Mouse (Mus musculus) kidney, embryonic 16.5 days (tissue): Measurements from ENCODE around the gene Fam228b. TPM values are rescaled to one million over a fixed set of nuclear protein-coding genes. Genes with fewer than 3 reads are reported as not detected.
A peak's percentile ranks its signal among the peaks of the same experiment; 100 is the strongest.

Experiments
- ATAC-seq: fragments of 200-750 bp; cut with Nextera tagmentation; 2 replicates; pipeline ENCODE4 v1.8.0; 2017; ENCODE audit warnings: moderate TSS enrichment; ENCODE audit not compliant: low FRiP score, low TSS enrichment
- H3K27ac ChIP-seq: fragments of 300-500 bp; sonication (generic); 2 replicates; pipeline ENCODE4 v1.5.1; 2014; ENCODE audit warnings: low read length
- H3K27me3 ChIP-seq: fragments of 300-500 bp; sonication (generic); 2 replicates; pipeline ENCODE4 v1.6.1; 2014; ENCODE audit warnings: low read length, control low read depth, mixed read lengths; ENCODE audit not compliant: insufficient read depth
- H3K36me3 ChIP-seq: fragments of 300-500 bp; sonication (generic); 2 replicates; pipeline ENCODE4 v1.6.1; 2014; ENCODE audit warnings: low read length, control low read depth, mixed read lengths; ENCODE audit not compliant: insufficient read depth
- H3K4me1 ChIP-seq: fragments of 300-500 bp; sonication (generic); 2 replicates; pipeline ENCODE4 v1.6.1; 2014; ENCODE audit warnings: low read length, control low read depth, mixed read lengths; ENCODE audit not compliant: insufficient read depth
- H3K4me2 ChIP-seq: fragments of 300-500 bp; sonication (generic); replicated peaks from 2 replicates; pipeline ENCODE4 v1.6.1; 2014; ENCODE audit warnings: low read depth, low read length
- H3K4me3 ChIP-seq: fragments of 300-500 bp; sonication (generic); 2 replicates; pipeline ENCODE4 v1.5.1; 2014; ENCODE audit warnings: mild to moderate bottlenecking, low read length
- H3K9ac ChIP-seq: fragments of 300-500 bp; sonication (generic); replicated peaks from 2 replicates; pipeline ENCODE4 v1.6.1; 2014; ENCODE audit warnings: low read length
- H3K9me3 ChIP-seq: fragments of 300-500 bp; sonication (generic); 2 replicates; pipeline ENCODE4 v1.6.1; 2016; ENCODE audit warnings: low read length, control low read depth
- WGBS: fragments of 180-500 bp; shearing (Covaris S2); extraction: QIAGEN DNeasy Blood & Tissue Kit; methylation state at CpG from one replicate; pipeline ENCODE4 v1.1.7; 2014; 5-methylcytosine and 5-hydroxymethylcytosine counted together
- polyA plus RNA-seq: library from polyadenylated mRNA; unstranded; fragments of >200 nt; fragmentation: Nextera tagmentation; extraction: Ambion mirVana; gene quantifications from 2 replicates; pipeline ENCODE4 v1.2.1, GENCODE M21; 2015

Gene Fam228b
- polyA plus RNA-seq, 1 experiment from 2014 or later: 1.9 TPM

DNA sequence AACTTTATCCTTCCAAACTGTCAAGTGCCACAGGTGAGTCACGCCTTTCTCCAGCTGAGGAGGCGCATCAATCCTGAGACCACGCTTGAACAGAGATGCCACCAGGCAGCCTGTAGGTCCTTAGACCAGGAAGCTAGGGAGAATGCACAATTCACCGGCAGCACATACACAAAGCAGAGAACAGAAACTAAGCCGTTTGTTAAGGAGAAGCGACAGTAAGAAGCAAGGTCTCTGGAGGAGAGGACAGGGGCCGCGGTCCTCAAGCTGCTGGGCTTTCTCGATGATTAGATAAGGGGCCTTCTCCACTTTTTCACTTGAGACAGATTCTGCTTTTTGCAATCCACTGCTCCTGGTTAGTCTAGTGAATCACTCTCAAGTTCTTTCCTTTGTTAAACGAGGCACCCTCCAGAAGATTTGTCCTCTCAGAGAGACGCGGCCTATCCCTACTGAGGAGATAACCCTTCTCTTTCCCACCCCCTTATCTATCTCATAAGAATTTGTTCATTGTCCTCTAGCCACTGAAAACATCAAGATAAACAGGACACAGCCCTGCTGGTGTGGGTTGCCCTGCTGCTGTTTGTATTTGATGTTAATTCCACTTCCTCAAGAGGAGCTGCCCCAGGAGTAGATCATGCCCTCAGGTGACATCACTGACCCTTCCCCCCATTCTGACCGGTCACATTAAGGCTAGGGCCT, 49.9 kb downstream of the Fam228b start:
- ATAC-seq: no peak

DNA sequence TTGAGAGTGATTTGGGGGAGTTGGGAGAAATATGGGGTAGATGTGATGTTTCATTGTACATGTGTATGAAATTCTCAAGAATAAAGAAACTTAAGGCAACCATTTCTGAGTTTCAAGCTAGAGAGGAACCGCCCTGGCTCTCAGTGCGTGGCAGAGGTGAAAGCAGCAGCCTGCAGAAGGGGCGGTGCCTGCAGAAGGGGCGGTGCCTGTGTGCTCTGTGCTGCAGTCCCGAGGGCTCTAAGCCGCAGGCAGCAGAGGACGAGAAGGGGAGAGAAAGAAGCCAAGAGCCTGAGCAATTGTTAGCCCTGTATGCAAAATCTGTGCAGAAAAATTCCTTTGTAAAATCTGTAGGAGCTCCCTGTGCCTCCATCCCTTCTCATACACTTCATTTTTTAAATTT, 51.6 kb downstream of the Fam228b start:
- Histone ChIP-seq H3K4me3 (no peak overlapping the region), H3K4me2 (peak overlapping the region; percentile 24; the same call in 1 of the 2 replicates), H3K36me3 (peaks cover 6% of the 10 kb centered on the region), H3K9me3 (no peaks in the 10 kb centered on the region), H3K9ac (no peak overlapping the region), H3K4me1 (peaks cover 3% of the 10 kb centered on the region; the same call in 1 of the 2 replicates), H3K27me3 (no peaks in the 10 kb centered on the region), H3K27ac (no peak overlapping the region)
- 0% methylated on average over 7 of the region's 7 CpGs for WGBS
- ATAC-seq: peak; percentile 95

More for the DNA sequence above, 49.9 kb downstream of the Fam228b start:
- Histone ChIP-seq H3K9ac (no peak overlapping the region), H3K27ac (no peak overlapping the region), H3K27me3 (no peaks in the 10 kb centered on the region), H3K4me3 (no peak overlapping the region), H3K36me3 (no peaks in the 10 kb centered on the region), H3K9me3 (no peaks in the 10 kb centered on the region), H3K4me1 (peaks cover 3% of the 10 kb centered on the region; the same call in 1 of the 2 replicates), H3K4me2 (no peak overlapping the region)
- 72% methylated on average over 13 of the region's 13 CpGs for WGBS

DNA sequence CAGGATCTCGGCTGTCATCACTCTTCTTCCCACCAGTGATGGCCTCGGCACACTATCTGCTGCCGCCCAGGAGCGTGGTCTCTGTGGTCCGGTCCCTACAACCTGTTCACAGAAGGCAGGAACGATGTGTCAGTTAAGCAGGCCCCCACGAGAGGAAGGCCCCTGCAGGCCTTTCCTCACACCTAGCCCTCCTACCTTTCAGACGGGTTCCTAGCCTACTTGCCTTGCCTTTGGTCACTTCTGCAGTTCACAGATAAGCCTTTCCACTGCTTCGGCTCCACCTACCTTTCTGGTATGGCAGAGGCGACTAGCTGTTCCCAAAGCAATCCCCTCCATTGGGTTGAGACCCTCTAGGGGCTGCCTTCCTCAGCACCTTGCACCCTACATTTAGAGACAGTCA, 53.5 kb downstream of the Fam228b start:
- ATAC-seq: no peak
- no peak overlapping the region for H3K27ac ChIP-seq
- 87% methylated on average over 10 of the region's 10 CpGs for WGBS

DNA sequence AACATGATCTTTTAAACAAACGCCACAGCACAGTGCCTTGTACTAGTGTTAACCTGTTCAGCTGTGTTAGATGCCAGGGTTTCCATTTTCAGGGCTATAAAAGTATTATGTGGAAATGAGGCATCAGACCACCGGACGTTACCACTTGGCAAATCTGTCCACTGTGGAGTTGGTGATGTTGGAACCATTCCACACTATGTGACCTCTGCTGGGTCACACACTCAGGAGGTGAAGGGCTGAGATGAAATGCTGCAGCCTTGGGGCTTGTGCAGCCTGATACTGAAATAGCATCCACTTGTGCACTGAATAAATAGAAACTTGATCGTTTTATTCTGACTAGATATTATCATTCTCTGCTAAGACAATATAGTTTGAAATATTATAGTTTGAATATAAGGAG, 55.7 kb downstream of the Fam228b start:
- no peaks in the 10 kb centered on the region for H3K27me3 ChIP-seq
- H3K4me3 ChIP-seq: no peak overlapping the region
- no peaks in the 10 kb centered on the region for H3K9me3 ChIP-seq
- peaks cover 3% of the 10 kb centered on the region; the same call in 1 of the 2 replicates for H3K4me1 ChIP-seq
- no peak overlapping the region for H3K27ac ChIP-seq
- no peak overlapping the region for H3K9ac ChIP-seq
- H3K4me2 ChIP-seq: no peak overlapping the region
- peaks cover 23% of the 10 kb centered on the region for H3K36me3 ChIP-seq
- ATAC-seq: no peak
- WGBS: 44% methylated on average over 4 of the region's 4 CpGs

More for the DNA sequence above, 53.5 kb downstream of the Fam228b start:
- Histone ChIP-seq H3K36me3 (peaks cover 12% of the 10 kb centered on the region), H3K9ac (no peak overlapping the region), H3K4me1 (peaks cover 3% of the 10 kb centered on the region; the same call in 1 of the 2 replicates), H3K4me2 (no peak overlapping the region), H3K27me3 (no peaks in the 10 kb centered on the region), H3K4me3 (no peak overlapping the region), H3K9me3 (no peaks in the 10 kb centered on the region)

DNA sequence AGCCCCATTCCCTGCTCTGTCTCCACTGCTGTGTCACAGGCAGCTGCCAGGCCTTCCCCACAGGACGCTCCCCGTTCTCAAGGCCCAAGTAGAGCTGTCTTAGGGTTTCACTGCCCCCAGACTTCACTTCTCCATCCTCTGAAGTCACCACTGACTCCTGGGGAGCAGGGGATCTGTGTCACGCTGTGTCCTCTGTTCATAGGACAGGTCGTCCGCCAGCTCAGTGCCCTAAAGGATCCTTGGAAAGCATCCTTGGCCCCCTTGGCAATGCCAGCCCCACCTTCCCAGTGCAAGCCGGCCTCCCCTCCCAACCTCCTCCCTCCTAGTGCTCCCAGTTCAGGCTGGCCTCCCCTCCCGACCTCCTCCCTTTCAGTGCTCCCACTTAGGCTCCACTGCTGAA, 59.1 kb downstream of the Fam228b start:
- peaks cover 44% of the 10 kb centered on the region for H3K36me3 ChIP-seq
- no peaks in the 10 kb centered on the region for H3K4me1 ChIP-seq
- H3K4me2 ChIP-seq: no peak overlapping the region
- H3K9me3 ChIP-seq: no peaks in the 10 kb centered on the region
- ATAC-seq: no peak
- H3K9ac ChIP-seq: no peak overlapping the region
- H3K27me3 ChIP-seq: no peaks in the 10 kb centered on the region
- no peak overlapping the region for H3K4me3 ChIP-seq
- H3K27ac ChIP-seq: no peak overlapping the region
- 87% methylated on average over 7 of the region's 7 CpGs for WGBS

DNA sequence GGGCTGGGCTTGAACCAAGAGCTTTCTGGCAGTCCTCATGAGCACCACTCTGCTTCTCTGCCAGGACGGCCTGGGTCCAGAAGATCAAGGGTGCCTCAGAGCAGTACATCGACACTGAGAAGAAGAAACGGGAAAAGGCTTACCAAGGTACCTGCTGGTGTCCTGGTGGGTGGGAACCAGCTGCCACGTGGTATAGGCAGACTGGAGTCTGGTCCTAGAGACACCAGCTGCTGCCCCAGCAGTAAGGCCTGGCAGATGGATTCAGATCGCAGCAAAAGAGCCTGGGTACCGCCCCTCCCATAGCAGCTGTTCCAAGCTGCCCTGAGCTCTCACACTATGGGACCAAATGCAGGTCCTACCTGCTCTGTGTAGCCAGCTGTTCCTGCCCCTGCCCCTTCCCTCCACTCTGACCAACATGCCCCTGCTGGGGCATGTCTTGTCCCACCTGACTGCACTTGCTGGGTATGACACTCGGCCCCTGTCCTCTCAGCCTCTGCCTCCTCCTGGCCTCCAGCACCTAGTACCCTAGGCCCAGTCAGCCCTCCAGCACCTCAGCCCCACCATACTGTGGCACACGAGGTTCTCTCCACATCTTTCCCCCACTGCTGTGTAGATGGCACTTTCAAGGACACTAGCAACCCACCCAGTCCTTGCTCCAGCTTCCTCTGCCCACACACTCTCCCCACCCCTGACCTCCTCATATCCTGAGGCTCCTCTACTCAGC, 60.0 kb downstream of the Fam228b start:
- no peaks in the 10 kb centered on the region for H3K27me3 ChIP-seq
- H3K9me3 ChIP-seq: no peaks in the 10 kb centered on the region
- no peak overlapping the region for H3K4me3 ChIP-seq
- H3K36me3 ChIP-seq: peaks cover 44% of the 10 kb centered on the region
- H3K27ac ChIP-seq: no peak overlapping the region
- 79% methylated on average over 8 of the region's 8 CpGs for WGBS
- H3K4me2 ChIP-seq: no peak overlapping the region
- no peaks in the 10 kb centered on the region for H3K4me1 ChIP-seq
- ATAC-seq: peak; percentile 15; the same call in 1 of the 2 replicates
- H3K9ac ChIP-seq: no peak overlapping the region

DNA sequence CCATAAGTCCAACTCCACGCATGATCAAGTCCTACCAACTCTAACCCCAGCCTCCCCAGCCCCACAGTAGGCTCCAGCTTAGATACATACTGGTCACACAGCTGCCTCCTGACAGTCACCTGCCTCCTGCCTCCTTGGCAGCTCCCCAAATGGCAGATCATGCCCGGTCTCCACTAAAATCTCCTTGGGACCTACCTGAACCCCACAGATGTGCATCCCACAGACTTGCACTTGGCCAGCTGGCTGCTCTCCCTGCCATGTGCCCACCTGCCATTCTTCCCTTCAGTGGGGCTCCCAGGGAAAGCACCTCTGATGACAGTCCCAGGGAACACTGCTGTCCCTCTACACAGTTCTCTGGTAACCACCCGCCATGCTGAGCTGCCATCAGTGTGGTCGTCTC, 60.8 kb downstream of the Fam228b start:
- no peak for ATAC-seq
- Histone ChIP-seq H3K27me3 (no peaks in the 10 kb centered on the region), H3K27ac (no peak overlapping the region), H3K9ac (no peak overlapping the region), H3K4me3 (no peak overlapping the region), H3K36me3 (peaks cover 44% of the 10 kb centered on the region), H3K4me1 (no peaks in the 10 kb centered on the region), H3K4me2 (no peak overlapping the region), H3K9me3 (no peaks in the 10 kb centered on the region)
- 79% methylated on average over 4 of the region's 4 CpGs for WGBS

DNA sequence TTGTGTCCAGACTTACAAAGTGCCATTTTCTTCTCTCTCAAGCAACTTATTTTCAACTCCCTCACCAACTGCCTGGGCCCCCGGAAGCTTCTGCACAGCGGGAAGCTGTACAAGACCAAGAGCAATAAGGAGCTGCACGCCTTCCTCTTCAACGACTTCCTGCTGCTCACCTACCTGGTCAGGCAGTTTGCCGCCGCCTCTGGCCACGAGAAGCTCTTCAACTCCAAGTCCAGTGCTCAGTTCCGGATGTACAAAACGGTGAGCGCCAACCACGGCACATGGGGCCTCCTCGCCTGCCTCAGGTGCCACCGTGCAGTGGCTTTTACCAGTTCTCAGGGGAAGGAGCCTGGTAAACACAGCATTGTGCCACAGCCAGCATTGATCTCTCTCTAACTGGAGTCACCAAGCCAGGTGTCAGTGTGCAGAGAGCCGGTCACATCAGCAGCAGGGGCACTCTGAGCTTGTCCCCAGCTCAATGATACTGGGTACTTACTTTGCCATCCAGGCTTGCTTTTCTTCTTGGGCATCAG, 61.5 kb downstream of the Fam228b start:
- Histone ChIP-seq H3K9ac (no peak overlapping the region), H3K4me1 (no peaks in the 10 kb centered on the region), H3K36me3 (peaks cover 40% of the 10 kb centered on the region), H3K27me3 (no peaks in the 10 kb centered on the region), H3K9me3 (no peaks in the 10 kb centered on the region), H3K27ac (no peak overlapping the region), H3K4me2 (no peak overlapping the region), H3K4me3 (no peak overlapping the region)
- 84% methylated on average over 14 of the region's 14 CpGs for WGBS
- ATAC-seq: no peak

DNA sequence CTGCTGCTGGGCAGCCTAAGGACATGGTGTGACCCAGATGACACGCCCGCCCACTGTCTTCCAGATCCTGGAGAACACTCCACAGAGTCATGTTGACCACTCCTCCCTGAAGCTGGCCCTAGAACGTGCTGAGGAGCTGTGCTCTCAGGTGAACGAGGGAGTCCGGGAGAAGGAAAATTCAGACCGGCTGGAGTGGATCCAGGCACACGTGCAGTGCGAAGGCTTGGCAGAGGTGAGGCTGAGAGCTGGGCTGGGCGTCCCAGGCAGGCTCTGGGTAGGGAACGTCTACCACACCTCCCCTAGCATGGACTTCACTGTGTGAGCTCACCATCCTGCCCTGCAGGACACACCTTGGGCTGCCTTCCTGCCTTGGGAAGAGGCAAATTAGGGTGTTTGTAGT, 62.2 kb downstream of the Fam228b start:
- Histone ChIP-seq H3K4me3 (no peak overlapping the region), H3K9me3 (no peaks in the 10 kb centered on the region), H3K4me2 (no peak overlapping the region), H3K27me3 (no peaks in the 10 kb centered on the region), H3K9ac (no peak overlapping the region), H3K27ac (no peak overlapping the region), H3K4me1 (no peaks in the 10 kb centered on the region), H3K36me3 (peaks cover 35% of the 10 kb centered on the region)
- 83% methylated on average over 10 of the region's 10 CpGs for WGBS
- no peak for ATAC-seq

DNA sequence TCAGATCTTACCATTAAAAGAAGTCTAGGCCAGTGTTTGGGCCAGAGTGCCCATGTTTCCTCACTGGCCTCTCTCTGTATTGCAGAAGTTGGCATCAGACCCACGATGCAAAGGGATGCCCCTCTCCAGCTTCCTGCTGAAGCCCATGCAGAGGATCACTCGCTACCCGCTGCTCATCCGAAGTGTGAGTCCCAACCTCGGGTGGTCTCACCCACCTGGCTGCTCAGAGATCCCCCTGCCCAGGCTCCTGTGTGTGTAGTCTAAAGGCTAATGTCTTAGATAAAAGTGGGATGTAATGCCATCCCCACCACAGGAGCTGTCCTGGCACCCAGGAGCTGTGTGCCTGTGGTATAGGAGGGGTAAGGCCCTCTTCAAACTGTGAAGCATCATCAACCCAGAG, 62.9 kb downstream of the Fam228b start:
- Histone ChIP-seq H3K4me1 (no peaks in the 10 kb centered on the region), H3K9me3 (no peaks in the 10 kb centered on the region), H3K27me3 (no peaks in the 10 kb centered on the region), H3K36me3 (peaks cover 39% of the 10 kb centered on the region), H3K4me3 (no peak overlapping the region), H3K27ac (no peak overlapping the region), H3K4me2 (no peak overlapping the region), H3K9ac (no peak overlapping the region)
- 90% methylated on average over 5 of the region's 5 CpGs for WGBS
- no peak for ATAC-seq
